Mouse (Mus musculus) heart, postnatal 0 days (tissue): ENCODE measurements around the gene Plch1.

Source experiments
- CTCF ChIP-seq: IDR thresholded peaks from 2 replicates; pipeline ENCODE4 v1.5.1; 2016; ENCODE audit warnings: antibody characterized with exemption, control low read depth, low read depth
- EP300 ChIP-seq: IDR thresholded peaks from 2 replicates; pipeline ENCODE4 v1.6.1; 2016; ENCODE audit warnings: antibody characterized with exemption, low read depth

DNA sequence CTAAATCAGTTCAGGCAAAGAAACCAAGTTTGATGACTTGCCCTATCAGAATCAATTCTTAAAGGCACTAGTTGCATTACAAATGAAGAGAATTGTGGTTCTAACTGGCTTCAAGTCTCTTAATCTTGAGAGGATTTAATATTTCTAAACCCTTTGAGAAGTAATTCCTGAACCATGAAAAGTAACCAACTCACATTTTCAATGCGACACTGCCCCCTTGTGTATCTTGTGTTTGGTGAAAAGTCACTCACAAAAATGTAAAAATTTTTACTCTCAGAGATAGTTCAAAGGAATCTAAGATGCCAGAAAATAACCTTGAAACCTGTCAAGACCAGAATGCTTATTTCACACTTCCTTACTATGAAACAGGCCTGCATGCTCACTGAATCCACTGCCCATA lies 31.0 kb downstream of the Plch1 start:
- TF ChIP-seq CTCF = peak; percentile 60
- no peak for TF ChIP-seq EP300
